Mouse (Mus musculus) layer of hippocampus, postnatal 10 days (tissue): ENCODE results near the gene Armh1. TPM values are rescaled to one million over a fixed set of nuclear protein-coding genes. Genes with fewer than 3 reads are reported as not detected.
"Not testable (repeated sequence)": the region's sequence is repeated elsewhere in the genome, so short reads cannot be mapped to it uniquely, and the experiment has no call there.

Experiments used
- DNase-seq, 2 experiments: peaks; one replicate each; pipeline ENCODE4 v3.0.0; 2021; ENCODE audit warnings: low spot score in 2 of 2
- total RNA-seq, 2 experiments: library from RNA; stranded (reverse); gene quantifications; 2 replicates each; pipeline ENCODE4 v1.2.3; 2021

The Armh1 gene
- total RNA-seq, 2 experiments from 2014 or later: 2.3 to 3.7 TPM

DNA sequence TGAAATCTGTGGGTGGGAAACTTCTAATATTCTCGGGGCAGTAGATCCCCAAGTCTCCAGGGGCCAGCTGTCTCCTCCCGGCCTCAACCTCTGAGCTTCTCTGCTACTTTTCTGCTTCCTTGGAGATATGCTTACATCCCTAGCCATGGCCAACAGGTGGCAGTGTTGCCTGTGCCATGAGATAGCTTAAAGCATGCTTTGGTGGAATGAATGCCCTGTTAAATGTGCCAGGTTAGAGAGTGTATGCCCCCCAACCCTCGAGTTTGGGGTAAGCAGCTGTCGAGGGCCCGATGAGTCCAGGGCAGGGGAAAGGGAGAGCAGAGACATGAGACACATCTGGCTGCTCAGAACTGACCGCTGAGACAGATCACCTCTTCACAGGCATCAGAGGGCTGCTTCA lies 18.4 kb upstream of the Armh1 start:
- DNase-seq: peak; percentile 84 to 85

DNA sequence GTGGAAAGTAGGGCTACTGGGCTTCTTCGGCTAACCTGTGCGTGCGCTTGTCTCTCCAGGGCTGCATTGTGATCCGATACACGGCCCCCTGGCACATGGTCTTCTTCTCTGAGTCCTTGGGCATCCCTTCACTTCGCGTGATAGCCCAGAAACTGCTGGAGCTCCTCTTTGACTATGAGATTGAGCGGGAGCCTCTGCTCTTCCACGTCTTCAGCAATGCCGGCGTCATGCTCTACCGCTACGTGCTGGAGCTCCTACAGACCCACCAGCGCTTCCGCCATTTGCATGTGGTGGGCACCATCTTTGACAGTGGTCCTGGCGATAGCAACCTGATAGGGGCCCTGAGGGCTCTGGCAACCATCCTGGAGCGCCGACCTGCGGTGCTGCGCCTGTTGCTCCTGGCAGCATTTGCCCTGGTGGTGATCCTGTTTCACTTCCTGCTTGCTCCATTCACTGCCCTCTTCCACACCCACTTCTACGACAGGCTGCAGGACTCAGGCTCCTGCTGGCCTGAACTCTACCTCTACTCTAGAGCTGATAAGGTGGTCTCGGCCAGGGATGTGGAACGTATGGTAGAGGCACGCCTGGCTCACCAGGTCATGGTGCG lies 16.0 kb upstream of the Armh1 start:
- no peak for DNase-seq

DNA sequence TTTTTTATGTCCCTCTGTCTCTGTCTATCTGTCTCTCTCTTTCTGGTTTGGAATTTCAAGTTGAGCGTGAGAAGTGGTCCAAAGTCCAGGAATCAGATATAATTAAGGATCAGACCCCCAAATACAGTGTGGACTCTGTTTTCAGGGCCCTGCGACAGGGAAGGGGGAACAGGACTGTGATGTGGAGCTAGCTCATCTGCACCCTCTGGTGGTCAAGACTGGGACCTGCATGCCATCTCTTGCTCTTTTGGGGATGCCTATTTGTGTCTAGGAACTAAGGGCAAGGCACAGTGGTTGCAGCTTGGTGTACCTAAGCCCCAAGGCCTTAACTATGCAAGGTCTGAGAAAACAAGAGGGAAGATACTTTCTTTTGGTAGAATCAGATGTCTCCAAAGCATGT lies 15.4 kb upstream of the Armh1 start:
- DNase-seq: peak; percentile 88 to 89

DNA sequence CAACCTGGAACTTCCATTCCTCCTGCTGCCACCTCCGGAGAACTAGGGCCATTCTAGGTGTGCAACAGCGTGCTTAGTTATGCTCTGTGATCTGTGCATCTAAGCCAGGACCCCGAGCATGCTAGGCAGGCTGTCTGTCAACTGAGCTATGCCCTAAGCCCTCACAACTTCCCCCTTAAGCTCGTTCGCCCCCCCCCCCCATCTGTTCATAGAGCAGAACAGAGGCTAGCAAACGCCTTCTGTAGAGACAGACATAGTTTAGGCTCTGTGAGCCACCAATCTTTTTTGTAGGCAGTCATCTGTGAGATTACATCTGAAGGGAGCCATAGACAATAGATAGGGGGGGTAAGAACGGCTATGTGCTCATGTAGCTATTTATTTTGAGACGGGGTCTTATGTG lies 11.1 kb upstream of the Armh1 start:
- no peak for DNase-seq

DNA sequence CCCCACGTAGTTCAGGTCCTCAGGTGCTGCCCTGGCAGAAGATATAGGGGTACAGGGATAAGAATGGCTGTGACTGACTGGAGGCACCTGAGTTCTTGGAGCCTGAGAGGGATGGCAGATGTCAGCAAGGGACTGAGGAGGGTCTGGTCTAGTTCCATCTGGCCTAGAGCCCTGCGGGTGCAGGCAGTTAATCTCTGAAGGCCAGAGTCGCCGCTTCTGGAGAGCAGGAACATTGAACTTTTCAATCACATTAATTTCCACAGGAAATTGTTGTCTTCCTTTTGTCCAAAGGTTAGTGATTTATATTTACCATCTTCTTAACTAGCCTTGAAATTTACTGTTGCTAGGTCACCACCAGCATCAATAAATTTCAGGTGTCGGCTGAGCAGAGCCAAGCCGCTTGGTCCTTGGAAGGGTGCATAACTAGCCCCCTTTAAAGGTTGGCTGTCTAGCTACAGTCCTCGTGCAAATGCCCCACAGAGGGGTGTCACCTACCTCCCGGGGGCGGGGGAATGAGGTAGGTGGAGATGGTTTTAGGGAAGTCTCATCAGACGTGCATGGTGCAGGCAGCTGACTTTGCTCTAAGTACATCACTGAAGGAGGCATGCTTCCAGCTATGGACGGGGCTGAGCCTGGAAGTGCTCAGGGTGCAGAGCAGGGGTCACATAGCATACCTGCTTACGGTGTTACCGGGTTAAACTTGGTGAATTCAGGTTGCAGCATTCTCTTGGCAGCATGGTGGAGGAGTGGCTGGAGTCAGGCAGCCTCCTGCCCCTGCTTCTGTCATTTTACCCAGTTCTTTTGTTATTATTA lies 10.4 kb upstream of the Armh1 start:
- DNase-seq: no peak

DNA sequence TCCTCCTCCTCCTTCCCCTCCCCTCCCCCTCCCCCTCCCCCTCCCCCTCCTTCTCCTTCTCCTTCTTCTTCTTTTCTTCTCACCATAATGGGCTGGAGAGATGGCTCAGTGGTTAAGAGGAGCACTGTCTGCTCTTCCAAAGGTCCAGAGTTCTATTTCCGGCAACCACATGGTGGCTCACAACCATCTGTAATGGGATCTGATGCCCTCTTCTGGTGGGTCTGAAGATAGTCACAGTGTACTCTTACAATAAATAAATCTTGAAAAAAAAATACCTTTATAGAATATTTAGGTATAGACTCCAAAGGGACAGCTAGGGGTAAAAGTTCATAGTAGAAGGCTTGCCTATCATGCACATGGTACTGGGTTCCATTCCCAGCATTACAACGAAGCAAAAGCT lies 9.3 kb upstream of the Armh1 start:
- DNase-seq: no peak

DNA sequence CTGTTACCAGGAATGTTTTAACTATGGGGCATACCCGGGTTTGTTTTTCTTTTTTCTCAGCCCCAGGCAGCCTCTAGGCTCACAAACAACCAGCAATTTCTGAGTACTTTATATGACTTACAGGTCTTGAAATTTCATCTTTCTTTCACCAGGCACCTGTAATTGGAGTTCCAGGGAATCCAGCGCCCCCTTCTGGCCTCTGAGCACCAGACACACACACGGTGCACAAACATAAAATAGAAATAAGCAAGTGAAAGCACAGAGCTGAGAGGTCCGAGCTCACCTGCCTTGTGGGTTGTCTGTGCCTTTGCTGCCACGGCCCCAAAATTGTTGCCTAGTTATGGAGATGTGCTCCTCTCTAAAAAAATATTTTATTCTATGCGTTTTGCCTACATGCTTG lies 8.0 kb upstream of the Armh1 start:
- not testable (repeated sequence) for DNase-seq

DNA sequence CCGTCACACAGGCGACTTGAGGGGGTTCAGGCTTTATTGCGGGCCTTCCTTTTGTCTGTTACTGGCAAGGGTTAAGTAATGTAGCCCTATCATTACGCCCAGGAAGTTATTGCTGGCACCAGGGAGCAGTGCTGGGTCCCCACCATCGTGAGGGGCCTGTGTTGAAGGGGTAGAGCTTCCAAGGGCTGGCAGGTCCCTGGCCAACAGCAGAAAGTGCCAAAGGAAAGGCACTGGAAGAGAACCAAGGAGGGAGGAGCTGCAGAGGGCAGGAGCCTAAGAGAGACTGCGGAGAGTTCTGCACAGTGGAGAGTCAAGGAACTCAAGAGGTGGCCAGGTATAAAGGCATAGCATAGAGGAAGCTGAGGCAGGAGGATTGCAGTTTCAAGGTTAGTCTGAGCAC lies 2.7 kb upstream of the Armh1 start:
- DNase-seq: peak in 1 of 2 experiments; percentile 45

DNA sequence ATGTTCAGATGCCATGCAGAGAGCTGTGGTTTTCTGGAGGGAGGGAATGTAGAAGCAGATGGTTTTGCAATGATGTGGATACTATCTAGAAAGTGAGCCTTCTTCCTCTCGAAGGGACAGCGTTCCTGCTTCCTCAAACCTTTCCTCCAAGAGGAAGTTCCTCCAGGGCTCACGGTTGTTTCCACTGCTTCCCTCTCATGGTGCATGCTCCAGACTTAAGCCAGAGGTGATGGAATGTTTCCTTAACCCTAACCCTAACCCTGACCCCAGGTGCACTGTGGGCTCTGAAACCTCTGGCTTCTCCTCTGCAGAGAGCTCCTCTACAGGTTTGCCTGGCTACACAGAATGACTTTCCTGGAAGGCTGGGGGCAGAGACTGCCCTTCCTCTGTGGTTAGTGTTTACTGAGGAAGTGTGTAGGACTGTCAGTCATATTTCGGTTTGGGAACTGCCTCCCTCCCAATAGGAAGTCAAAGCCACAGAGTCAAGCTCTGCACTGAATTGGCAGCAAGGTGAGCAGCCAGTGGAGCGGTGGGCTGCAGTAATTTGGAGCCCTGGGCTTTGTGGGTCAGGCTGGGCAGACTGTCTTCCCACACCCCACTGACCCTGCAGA lies 2.2 kb upstream of the Armh1 start:
- DNase-seq: no peak

DNA sequence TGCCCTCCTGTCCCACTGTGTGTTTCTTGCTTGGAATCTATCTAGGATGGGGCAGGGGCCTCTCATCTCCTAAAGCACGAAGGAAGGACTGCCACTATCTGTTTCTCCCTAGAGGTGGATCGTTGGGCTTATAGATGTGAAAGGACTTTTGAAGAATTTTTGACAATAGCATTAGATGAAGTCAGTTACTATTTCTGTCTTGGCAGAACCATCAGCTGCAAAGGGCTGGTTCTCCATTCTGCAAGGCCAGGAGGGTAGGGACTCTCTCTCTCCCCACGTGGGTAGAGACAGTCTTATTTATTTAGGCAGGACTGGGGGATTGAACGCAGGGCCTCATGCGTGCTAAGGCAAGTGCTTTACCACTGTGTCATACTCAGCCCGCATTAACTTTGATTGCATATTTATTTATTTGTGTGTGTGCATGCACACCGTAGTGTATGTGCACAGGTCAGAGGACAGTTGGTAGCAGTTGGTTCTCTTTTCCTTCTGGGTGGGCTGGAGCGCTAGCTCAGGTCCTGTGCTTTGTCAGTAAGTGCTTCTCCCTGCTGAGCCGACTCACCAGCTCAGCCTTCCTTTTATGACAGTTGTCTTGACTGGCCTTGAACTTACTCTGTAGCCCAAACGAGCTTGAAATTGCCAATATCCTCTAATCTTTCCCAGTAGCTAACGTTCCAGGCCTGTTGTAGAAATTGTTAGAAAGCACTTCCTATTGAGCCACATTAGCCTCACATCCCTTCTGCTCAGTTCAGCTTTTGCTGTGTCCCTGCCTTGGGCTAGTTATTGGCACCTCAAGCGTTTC lies 1.5 kb upstream of the Armh1 start:
- DNase-seq: no peak

DNA sequence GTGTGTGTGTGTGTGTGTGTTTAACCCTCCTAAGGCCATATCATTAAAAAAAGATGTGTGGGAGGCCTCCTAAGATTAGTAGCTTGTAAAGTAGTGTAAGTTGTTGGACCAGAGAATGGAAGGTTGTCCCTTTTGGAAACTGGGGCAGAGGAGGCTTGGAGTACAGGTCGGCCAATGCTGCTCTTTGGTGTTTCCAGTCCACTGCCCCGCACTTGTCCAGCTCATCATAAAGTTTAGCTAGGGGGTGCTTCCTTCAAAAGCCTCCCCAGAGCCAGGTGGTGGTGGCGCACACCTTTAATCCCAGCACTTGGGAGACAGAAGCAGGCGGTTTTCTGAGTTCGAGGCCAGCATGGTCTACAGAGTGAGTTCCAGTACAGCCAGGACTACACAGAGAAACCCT lies 830 bp upstream of the Armh1 start:
- DNase-seq: no peak

DNA sequence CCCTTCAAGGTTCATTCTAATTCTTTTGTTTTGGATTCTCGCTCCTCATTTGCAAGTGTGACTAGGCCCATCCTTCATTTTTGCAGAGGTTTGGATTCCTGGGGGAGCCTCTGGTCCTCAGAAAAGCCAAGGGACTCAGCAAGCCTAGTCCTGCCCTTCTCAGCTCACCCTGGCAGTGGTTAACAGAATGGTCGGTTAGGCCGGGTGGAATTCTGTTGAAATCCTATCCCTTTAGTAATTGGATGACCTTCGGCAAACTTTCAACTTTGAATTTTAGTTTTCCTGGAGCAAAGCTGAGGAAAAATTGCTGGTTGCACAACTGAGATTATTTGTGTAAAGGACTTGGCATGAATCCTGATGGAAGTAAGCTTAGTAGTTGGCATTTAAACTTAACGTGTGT lies 426 bp upstream of the Armh1 start:
- no peak for DNase-seq

DNA sequence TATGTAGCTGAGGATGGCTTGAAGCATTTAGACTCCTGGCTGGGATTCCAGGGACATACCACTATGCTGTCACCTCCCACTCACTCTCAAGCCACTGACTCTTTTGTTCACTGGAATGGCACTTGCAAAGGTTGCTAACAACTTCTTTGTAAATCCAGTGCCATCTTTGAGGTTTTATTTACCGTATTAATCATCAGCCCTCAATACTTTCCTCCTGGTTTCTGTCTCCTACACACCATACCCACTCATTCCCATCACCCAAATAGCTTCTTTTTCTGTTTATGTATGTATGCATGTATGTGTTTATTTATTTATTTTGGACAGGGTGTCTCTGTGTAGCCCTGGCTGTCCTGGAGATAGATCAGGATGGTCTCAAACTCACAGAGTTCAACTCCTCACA lies 943 bp downstream of the Armh1 start:
- no peak for DNase-seq

DNA sequence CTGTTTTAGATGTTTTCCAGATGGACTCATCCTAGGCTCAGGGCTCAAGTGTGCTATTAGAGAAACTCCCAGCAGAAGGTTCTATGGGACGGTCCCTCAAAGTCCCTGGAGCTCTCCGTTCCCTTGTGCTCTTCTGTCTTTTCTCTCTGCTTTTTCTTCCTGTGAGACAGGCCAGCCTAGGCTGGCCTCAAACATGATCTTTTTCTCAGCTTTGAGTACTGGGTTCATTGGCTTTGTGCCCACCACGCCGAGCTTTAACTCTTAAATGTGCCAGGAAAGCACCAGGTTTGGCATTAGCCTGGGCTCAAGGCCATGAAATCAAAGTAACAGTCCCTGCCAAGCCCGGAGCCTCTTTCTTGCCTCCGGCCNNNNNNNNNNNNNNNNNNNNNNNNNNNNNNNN lies 11.1 kb downstream of the Armh1 start:
- DNase-seq: peak in 1 of 2 experiments; percentile 37

DNA sequence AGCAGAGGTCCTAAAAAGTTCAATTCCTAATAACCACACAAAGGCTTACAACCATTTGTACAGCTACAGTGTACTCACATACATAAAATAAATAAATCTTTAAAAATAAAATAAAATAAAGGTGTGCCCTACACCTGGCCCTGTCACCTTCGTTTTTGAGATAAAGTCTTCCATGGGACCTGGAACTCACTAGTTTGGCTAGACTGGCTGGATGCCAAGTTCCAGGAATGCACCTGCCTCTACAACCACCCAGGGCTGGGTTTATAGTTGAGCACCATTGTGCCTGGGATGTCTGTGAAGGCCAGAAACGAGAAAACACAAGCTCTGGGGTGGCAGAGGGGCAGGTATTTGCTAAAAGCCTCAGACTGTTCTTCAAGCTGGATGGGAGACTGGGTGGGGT lies 12.8 kb downstream of the Armh1 start:
- no peak for DNase-seq

DNA sequence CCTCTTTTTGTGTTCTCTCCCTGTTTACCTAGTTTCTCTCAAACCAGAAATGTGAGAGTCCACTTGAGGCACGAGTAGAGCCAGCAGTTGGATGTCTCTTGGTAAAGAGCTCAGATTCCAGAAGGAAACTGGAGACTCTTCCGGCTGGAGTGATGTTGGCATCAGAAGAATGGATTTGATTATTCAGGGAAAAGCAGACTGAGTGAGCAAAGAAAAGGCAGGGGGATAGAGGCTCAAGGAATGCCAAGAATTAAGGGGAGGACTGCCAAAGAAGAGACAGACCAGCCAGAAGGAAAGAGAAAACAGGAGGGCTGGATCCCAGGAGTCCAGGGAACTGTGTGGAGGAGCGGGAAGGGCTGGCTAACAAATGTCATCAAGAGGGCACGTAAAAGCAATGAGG lies 16.1 kb downstream of the Armh1 start:
- DNase-seq: no peak

DNA sequence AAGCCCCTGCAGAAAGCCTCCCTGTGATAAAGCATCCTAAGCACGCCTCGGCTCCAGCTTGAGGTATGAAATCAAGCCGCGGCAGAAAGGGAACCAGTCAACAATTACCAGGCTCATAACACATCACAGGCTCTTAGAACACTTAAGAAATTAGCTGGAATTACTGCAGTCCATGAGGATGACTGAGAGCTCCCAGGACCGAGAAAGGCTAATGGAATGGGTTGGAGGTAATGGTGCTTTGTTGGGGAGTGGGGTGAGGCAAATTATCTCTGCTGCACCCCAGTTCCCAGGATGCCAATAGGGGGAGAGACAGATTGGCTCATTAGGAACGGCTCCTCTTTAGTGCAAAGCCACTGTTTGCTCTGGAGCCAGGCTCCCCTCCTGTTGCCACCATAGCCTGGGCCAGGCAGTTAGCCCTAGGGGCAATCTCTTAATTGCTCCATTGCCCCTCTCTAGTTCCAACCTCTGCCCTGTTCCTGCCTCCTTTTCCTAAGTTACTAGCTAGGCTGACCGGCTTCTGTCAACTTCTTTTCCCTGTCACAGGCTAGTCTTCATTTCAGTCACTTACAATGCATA lies 17.7 kb downstream of the Armh1 start:
- no peak for DNase-seq

DNA sequence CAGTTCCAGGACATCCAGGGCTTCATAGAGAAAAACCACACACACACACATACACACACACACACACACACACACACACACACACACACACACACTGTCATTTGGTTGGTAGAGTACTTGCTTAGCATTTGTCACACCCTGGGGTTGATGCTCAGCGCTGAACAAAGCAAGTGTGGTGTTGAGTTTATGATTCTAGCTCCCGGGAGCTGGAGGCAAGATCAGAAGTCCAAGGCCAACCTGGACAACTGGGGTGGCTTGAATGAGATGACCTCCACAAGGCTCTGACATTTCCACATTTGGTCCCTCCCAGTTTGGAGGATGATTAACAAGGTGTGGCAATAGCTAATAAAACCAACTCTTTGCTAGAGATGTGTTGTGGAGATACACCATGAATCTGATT lies 20.7 kb downstream of the Armh1 start:
- no peak for DNase-seq

DNA sequence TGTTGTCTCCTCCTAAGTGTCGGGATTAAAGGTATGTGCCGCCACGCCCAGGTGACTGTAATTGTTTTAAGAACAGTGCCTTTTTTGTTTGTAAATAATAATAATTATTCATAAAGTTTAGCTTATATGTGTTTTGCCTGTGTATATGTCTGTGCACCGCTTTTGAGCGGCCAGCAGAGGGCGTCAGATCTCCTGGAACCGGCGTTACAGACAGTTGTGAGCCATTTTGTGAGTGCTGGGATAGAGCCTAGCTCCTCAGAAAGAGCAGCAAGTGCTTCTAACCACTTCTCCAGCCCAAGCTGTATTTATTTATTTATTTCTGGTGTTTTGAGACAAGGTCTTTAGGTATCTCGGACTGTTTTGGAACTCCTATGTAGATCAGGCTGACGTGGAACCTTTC lies 21.6 kb downstream of the Armh1 start:
- no peak for DNase-seq

DNA sequence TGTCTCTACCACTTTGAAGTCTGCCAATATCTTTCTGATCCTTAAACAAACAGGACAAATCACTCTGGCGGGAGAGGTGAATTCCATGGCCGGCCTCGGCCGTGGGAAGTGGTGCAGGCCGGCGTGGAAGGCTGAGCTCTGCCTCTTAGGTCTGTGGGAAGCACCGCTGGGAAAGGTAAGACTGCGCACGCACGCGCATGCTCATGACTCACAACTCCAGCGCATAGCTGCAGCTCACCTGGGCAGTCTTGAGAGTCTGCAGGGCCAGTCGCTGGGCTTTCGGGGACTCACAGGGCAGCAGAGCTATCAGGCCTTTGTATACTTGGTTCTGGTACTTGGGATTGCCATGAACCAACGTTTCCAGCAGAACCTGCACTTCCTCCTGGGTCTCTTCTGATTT lies 22.3 kb downstream of the Armh1 start:
- DNase-seq: no peak

DNA sequence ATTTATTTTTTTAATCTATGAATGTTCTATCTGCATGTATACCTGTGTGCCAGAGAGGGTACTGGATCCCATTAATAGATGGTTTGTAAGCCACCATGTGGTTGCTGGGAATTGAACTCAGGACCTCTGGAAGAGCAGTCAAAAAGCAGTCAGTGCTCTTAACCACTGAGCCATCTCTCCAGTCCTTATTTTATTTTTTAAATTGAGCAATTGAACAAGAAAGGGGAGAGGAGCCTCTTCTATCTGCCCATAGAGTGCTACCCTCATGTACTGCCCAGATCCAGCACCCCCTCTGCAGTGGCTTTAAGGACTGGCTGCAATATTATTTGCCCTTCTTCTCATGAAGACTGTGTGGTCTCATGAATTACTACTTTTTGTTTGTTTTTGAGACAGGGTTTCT lies 26.7 kb downstream of the Armh1 start:
- DNase-seq: no peak

DNA sequence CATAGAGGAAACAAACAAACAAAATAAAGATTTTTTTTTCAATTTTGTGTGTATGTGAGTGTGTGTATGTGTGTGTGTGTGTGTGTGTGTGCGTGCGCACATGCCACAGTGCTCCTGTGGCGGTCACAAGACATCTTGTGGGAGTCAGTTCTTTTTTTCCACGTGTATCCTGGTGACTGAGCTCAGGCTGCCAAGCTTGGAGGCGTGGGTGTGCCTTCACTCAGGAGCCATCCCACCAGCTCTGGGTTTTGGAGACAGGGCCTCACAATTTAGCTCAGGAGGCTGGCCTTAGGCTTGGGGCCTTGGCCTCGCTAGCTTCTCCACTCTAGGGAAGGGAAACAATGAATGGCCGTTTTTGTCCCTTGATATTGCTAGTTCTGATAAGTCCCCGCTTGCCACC lies 27.8 kb downstream of the Armh1 start:
- DNase-seq: no peak
